Mouse (Mus musculus) kidney, adult 11 months (tissue): ENCODE data around the gene Hist1h4b.
"Not testable (repeated sequence)": the region's sequence is repeated elsewhere in the genome, so short reads cannot be mapped to it uniquely, and the experiment has no call there.

ENCODE experiments used
- DNase-seq: peaks from one replicate; pipeline ENCODE4 v3.0.0; 2022

Gene Hist1h4b

DNA sequence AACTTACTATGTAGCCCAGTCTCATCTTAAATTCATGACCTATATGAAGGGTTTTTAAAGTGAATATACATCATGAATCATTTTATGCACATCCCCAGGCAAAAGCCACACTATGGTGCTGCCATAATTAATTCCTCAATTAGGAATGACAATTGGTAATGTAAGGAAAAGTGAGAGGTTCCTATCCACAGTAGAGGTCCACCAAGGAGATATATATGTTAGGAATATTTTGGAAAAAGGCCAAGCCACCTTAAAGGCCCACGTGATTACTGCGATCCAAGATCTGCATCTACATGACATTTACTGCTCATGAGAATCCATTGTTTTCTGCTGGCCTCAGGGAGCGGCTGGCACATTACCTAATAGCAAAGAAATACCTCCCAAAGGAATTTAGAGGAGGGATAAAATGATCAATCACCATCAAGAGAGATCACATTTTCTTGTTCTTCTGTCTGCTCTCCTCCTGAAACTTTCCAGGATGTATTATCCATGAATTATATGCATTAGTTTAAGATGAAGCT, 2.5 kb downstream of the Hist1h4b start:
- DNase-seq = no peak

DNA sequence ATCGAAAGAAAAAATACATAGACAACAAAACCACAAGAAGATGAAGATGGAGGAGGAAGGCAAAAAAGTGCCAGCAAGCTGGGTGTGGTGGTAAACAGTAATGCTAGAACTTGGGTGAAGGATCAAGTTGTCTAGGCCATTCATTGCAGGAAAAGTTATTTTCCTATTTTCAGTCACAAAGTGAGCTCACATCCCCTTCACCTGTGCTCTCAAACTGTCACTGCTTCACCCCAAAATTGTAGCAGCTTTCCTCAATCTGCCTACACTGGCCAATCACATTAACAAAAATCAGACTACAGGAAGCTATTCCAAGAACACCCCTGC, 3.1 kb downstream of the Hist1h4b start:
- no peak for DNase-seq

DNA sequence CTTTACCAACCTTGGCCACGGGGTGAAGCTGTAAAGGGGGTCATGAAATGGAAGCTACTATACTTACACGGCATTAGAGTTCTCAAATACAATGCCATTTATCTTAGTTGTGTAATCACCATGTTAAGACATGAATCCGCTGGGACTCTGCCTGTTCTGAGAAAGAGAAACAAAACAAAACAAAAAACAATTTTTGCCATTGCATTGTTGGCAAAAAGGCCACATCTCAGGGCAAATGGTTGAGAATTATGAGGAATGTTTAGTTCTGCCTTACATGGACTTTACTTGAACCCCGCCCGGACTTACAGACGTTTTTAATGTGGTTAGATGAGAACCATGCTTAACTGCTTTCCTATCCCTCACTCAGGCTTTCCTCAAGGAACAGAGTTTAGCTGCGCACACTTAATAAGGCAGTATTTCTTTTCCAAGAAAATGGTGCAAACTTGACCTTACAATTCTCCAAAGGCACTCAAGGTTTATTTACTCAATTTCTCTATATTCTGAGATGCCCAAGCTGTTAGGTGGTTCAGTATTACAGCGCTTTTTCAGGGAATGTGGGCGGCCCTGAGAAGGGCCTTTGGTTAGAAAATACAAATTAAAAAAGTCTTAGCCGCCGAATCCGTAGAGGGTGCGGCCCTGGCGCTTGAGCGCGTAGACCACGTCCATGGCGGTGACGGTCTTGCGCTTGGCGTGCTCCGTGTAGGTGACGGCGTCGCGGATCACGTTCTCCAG, 3.6 kb downstream of the Hist1h4b start:
- DNase-seq = no peak

DNA sequence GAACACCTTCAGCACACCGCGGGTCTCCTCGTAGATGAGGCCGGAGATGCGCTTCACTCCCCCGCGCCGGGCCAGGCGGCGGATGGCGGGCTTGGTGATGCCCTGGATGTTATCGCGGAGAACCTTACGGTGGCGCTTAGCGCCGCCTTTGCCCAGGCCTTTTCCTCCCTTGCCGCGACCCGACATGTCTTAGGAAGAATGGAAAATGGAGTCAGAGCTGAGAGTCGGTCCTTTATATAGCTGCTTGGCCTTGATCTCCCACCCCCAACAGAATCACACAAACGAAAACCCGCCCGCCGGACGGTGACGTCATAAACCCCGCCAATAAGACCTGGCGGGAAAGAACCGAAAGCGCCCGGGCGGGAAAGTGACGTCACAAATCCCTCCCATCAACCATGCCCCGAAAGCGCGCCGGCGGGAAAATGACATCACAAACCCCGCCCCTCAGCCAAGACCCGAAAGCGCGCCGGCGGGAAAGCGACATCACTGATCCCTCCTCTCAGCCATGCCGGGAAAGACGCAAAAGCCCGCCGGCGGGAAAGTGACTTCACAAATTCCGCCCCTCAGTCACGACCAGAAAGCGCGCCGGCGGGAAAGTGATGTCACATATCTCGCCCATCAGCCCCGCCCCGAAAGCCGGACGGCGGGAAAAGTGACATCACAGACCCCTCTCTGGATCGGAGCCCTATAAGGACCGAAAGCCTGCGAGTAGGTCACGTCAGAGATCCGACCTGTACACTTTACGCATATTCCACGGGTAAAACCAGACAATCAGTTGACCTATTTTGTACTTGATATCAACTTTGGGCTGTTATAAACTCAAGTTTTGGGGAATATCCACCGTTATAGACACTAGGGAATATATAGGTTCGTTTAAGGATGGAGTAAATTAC, 4.4 kb downstream of the Hist1h4b start, which contains the start of gene Hist1h4a:
TSS of gene Hist1h4a (minus strand) at position 259 of the 893 bp plus-strand sequence.
- DNase-seq = peak; percentile 94

DNA sequence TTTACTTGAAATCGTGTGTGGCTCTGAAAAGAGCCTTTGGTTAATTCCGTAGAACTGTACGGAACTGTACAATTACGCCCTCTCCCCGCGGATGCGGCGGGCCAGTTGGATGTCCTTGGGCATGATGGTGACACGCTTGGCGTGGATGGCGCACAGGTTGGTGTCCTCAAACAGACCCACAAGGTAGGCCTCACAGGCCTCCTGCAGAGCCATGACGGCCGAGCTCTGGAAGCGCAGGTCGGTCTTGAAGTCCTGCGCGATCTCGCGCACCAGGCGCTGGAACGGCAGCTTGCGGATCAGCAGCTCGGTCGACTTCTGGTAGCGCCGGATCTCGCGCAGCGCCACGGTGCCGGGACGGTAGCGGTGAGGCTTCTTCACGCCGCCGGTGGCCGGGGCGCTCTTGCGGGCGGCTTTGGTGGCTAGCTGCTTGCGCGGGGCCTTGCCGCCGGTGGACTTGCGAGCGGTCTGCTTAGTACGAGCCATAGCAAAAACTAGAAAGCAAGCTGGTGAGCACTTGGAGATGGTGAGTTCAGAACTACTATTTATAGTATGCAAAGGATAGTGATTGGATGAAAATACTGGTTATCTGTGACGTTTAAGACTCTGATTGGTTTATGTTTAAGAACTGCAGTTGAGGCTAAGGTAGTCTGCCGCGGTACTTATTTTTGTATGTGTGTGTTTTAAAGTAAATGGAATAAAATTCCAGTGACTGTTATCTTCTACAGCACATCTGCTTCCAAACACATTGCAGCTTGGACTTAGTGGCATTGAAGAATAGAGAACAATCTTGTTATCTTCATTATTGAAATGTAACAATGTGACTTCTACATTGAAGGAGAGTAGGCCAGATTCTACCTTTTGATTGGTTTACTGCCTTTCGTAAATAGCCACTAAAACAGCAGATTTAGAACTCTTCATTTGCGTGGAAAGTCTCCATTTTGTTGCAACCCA, 5.3 kb downstream of the Hist1h4b start, which contains the start of gene Hist1h3a:
TSS of gene Hist1h3a (minus strand) at position 516 of the 951 bp plus-strand sequence.
- peak; percentile 40 for DNase-seq

DNA sequence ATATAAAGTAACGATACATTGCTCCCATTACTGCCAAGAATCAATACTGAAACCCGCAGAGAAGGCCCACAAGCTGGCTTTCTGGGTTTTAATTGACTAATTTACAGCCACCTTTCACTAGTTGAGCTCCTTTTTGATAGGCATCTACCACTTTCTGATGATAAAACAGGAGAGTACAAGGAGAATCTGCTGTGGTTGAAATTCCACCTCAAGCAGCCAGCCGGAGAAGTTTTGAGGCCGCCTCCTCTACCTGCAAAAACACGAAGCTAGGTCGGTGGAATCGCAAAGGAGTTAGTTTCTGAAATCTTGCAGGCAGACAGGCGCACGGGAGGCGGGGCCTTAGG, 6.4 kb downstream of the Hist1h4b start:
- DNase-seq = no peak

DNA sequence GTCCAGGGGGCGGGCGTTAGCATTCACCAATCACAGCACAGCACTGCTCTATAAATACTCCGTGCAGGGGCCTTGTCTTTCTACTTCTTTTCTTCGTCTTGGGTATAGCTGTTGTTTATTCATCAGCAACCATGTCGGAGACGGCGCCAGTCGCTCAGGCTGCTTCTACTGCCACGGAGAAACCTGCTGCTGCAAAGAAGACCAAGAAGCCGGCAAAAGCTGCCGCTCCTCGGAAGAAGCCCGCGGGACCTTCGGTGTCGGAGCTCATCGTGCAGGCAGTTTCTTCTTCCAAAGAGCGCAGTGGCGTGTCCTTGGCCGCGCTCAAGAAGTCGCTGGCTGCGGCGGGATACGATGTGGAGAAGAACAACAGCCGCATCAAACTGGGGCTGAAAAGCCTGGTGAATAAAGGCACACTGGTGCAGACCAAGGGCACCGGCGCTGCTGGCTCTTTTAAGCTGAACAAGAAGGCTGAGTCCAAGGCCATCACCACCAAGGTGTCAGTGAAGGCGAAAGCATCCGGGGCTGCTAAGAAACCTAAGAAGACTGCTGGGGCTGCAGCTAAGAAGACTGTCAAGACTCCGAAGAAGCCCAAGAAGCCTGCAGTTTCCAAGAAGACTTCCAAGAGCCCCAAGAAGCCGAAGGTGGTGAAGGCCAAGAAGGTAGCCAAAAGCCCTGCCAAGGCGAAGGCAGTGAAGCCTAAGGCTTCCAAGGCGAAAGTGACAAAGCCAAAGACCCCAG, 6.9 kb downstream of the Hist1h4b start, which contains the start of gene Hist1h1a:
TSS of gene Hist1h1a (plus strand) at position 81 of the 738 bp plus-strand sequence.
- DNase-seq = peak; percentile 76

DNA sequence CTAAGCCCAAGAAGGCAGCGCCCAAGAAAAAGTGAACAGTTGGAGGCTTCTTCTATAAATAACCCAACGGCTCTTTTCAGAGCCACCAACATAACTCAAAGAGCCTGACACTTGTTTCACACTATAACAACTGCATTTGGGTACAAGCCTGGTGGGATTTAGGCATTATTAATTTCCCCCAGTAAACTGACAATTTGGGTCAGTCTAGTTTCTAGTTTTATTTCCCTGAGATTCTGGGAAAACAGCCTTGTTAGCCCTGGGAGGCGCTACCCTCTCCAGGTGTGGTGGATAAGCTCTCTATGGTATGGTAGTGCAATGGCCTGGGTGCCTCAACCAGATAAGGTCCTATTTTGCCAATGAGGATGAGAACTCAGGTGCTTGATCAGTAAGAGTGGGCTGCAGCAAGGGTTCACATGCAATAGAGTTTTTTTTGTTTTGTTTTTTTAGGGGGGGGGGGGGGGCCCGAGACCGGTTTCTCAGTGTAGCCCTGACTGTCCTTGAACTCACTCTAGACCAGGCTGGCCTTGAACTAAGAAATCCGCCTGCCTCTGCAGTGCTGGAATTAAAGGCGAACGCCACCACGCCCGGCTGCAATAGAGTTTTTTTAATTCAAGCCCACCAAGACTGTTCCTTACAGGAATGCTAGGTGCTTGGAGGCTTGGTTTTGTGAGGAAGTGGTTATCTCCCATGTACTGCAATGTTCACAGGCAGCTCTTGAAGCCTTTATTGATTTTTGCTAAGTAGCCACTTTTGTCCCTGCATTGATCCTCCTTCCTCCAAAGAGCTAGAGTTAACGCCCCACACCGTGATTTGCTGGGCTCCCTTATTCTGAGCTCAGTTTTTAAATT, 7.7 kb downstream of the Hist1h4b start:
- no peak for DNase-seq

DNA sequence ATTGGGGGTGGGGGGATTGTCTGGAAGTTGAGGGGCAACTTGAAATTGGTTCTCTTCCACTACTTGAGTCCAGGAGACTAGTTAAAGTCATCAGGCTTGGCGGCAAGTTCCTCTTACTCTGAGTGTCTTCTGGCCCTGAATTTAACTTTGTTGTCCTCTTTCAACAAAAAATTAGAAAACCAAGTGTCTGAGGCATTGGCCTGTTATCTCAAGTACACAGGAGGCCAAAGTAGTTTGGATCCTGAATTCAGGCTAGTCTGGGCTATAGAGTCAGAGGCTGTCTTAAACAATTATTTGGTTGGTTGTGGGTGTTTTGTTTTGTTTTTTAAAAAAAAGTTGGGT, 8.3 kb downstream of the Hist1h4b start:
- DNase-seq = no peak

DNA sequence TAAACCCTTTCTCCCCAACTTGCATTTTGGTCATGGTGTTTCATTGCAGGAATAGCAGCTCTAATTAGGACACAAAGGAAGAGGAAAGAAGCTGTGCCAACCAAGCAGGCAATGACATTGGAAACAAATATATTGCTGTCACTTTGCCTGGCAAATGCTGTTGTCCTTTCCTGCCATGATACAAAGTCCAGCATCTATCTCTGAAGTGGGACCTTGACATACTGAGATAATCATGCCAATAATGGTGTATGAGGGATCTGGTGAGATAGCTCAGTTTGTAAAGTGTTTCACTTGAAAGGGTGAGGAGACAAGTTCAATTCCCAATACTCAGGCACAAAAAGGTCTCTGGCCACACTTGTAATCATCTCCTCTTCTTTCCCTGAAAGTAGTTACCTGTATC, 10.0 kb downstream of the Hist1h4b start:
- no peak for DNase-seq

DNA sequence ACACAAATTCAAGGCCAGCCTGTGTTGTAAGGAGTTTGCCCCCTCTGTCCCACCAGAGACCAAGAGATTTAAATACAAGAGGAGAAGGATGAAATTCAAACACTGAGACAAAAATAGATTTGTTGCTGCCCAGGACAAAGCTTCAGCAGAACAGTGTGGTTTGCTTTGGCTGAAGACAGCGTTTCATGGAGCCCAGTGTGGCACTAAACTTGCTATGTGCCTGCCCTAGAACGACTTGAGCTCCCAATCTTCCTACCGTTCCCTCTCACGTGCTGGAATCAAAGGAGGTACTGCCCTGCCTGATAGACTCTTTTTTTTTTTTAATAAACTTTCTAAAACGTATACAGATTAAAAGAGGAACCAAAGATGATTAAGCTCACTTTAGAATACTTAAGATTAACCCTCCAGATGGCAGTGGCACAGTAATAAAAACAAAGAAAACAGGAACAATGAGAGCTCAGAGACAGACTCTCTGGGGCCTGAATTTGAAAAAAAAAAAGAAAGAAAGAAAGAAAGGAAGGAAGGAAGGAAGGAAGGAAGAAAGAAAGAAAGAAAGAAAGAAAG, 12.1 kb downstream of the Hist1h4b start:
- DNase-seq = no peak

DNA sequence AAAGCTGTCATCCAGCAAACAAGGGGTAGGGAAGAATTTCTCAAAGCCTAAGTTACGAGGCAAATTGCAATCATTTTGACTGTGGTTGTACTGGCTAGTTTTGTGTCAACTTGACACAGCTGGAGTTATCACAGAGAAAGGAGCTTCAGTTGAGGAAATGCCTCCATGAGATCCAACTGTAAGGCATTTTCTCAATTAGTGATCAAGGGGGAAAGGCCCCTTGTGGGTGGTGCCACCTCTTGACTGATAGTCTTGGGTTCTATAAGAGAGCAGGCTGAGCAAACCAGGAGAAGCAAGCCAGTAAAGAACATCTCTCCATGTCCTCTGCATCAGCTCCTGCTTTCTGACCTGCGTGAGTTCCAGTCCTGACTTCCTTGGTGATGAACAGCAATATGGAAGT, 12.8 kb downstream of the Hist1h4b start, which contains the start of gene Trim38:
TSS of gene Trim38 (plus strand) at position 301 of the 400 bp plus-strand sequence.
- not testable (repeated sequence) for DNase-seq

DNA sequence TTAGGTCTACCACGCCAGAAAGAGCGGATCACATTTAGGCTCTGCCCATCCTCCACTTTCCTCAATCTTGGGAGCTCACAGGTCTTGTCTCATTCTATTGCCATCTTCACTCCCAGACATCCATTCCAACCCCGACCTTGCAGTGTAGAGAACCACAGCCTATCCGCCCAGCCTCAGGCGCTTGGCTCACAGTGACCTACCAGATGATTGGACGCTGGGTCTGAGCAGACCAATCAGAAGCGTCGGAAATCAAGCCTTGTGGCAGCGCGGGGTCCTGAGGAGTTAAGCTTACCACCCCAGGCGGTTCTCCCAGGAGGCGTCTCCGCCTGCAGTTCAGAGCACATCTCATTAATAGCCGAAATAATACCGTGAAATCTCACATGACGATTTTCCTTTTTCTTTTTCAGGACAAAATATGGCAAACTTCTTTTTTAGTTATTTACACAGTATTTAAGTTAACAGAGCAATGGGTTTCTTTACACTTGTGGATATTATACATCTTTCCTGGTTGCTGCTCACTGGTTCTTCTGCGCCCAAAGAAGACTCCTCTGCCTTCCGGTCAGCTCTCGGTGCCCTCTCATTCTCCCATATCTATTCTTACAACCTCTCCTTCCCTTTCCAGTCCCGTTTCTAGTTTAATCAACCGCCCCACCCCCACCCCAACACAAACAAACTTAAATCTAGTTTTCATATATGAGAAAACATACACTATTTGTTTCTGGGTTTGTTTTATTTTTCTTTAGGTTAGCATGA, 15.9 kb downstream of the Hist1h4b start:
- no peak for DNase-seq

DNA sequence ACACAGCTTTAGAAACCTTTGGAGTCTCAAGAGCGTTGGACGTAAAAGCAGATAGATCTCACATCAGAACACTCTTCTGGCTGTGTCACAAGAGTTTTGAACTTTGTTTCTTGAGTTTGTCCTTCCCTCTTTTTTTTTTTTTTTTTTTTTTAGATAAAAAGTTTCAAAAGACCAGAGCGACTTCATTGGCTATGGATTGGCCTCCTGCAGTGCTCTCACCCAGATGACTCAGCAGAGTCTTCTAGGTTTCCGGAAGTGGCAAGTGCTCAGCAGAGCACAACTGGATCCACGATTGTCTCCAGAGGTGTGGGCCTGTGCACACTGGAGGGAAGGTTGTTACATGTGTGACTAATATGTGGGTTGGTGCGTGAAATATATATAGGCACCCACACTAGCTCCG, 21.5 kb downstream of the Hist1h4b start:
- no peak for DNase-seq

DNA sequence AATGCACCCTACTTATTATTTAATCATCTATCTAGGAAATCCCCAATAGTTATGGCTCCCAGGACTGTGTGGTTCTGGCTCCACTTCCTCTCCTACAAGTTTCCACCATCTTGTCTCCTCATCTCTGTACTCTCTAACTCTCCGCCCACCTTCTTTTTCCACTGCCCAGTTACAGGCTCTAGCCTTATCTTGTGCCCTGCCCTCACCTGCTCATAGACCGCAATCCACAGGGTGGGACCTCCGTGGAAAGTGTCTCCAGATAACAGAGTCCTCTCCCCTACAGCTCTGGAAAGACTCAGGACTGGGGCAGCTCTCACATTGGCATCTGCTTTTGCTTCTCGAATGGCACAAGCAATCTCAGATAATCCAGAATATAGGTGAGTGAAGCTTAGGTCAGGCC, 22.2 kb downstream of the Hist1h4b start:
- DNase-seq = no peak

DNA sequence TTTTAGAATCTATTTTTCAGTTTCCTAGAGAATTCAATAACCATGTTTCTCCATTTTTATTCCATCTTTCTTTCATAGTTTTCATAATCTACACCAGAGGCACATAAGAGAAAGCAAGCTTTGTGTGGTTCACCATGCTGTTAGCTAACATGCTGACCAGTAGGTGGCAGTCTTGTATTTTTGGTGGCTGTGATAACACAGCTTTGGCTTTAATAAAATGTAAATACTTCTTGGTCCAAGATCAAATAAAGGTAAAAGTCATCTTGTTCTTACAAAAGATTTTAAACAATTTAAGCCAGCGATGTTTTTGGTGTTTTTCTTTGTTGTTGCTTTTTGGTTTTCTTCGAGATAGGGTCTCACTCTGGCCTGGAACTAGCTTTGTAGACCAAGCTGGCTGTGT, 35.7 kb downstream of the Hist1h4b start:
- peak; percentile 3 for DNase-seq

DNA sequence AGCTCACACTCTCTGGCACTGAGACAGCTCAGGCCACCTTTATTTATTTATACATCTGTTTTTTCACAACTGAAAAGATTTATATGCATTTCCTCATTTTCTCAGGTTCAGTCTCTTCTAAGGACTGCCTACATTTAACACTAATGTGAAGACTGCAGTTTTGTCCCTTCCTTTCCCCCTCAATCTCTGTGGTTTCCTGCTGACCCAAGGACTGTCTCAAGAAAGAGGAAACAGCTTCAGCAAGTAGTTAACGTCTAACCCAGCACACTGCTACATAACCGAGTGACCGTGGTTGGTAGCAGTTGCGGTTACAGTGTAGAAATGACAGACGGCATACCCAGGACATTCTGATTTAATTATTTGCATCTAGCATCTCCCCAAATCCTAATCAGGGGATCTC, 42.6 kb downstream of the Hist1h4b start:
- DNase-seq = no peak

DNA sequence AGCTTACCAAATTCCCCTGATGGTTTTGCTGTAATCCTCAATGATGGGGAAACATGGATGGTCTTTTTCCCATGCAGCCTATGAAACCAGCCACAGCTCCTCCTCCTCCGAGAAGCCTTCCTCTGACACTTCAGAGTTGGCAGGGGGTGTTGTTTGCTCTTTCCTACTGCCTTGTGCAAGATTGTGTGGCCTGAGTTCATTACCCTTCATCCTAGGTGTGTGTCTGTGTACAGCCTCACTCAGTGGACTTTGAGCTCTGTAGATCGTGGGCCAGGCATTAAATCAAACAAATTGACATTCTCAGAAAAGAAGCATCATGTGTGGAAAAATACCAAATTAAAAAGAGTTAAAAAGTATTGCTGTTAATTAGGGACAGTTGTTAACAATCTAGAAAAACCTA, 47.7 kb downstream of the Hist1h4b start:
- no peak for DNase-seq

DNA sequence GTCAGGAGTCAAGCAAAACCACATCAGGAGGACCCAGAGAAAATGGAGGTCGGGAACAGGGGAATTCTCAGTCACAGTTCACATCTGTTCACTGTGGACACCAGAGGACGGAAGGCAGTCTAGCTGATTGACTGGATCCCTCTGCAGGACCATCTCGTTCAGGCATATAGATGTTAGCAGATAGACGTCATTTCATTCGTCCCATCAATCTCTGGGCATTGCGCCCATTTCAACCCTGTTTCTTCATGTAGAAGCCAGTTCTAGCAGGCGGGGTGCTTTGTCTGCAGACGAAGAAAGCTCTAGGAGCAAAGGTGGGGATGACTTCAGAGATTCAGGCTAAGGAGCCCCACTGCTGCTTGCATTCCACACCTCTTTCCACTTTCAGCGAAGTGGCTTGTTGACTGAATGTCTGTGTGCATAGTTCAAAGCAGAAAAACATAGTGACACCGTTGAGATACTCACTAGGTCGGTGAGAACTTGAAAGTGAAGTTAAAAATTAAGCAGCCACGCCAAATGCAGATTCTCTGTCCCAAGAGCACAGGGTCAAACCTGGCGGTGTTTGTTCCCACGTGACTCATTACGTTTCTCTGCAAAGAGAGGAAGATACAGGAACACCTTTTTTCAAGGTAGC, 49.7 kb downstream of the Hist1h4b start, which contains the start of gene Slc17a2:
TSS of gene Slc17a2 (plus strand) at position 572 of the 631 bp plus-strand sequence.
- peak; percentile 36 for DNase-seq
